Mouse (Mus musculus) midbrain, embryonic 15.5 days (tissue): Measurements from ENCODE around the gene Sat1. TPM values are rescaled to one million over a fixed set of nuclear protein-coding genes. Genes with fewer than 3 reads are reported as not detected.

Experiments
- polyA plus RNA-seq: library from polyadenylated mRNA; unstranded; fragments of >200 nt; fragmentation: Nextera tagmentation; extraction: Ambion mirVana; gene quantifications from 2 replicates; pipeline ENCODE4 v1.2.1, GENCODE M21; 2015

The Sat1 gene
- polyA plus RNA-seq, 1 experiment from 2014 or later = 71.5 TPM

Other genes with a start within 250 kb of the Sat1 start
- not detected in 2 replicates for gene Magea8, start 220.6 kb downstream of the Sat1 start, polyA plus RNA-seq
- gene Magea5, start 153.3 kb downstream of the Sat1 start, polyA plus RNA-seq = not detected in 2 replicates
- gene Magea1, start 126.7 kb downstream of the Sat1 start, polyA plus RNA-seq = not detected in 2 replicates
- gene Magea2, start 122.8 kb downstream of the Sat1 start, polyA plus RNA-seq = not detected in 2 replicates
- not detected in 2 replicates for gene Cldn34b2, start 88.0 kb downstream of the Sat1 start, polyA plus RNA-seq
- gene Acot9, start 46.0 kb upstream of the Sat1 start, polyA plus RNA-seq = 42.2 and 42.5 TPM in 2 replicates
- 81.6 and 81.8 TPM in 2 replicates for gene Prdx4, start 124.3 kb upstream of the Sat1 start, polyA plus RNA-seq